Mouse (Mus musculus): Measurements from ENCODE around the gene Usp19. TPM values are rescaled to one million over a fixed set of nuclear protein-coding genes. Genes with fewer than 3 reads are reported as not detected.

Usp19 gene
- polyA plus RNA-seq, 1 experiment from 2014 or later: 99.0 TPM

GRCm38 (mm10) chr9:108540846-108541245, 50.4 kb downstream of the Usp19 start:
- H3K4me2 ChIP-seq (replicated peaks): no peak overlapping the region
- H3K9ac ChIP-seq: no peak overlapping the region
- H3K9me3 ChIP-seq: no peaks in the 10 kb centered on the region
- ATAC-seq (ENCODE audit: insufficient number of reproducible peaks, insufficient read depth, low FRiP score, low TSS enrichment): no peak
- no peaks in the 10 kb centered on the region for H3K27me3 ChIP-seq
- peaks cover 88% of the 10 kb centered on the region for H3K36me3 ChIP-seq
- H3K4me3 ChIP-seq: no peak overlapping the region
- H3K27ac ChIP-seq: no peak overlapping the region
- H3K4me1 ChIP-seq: no peaks in the 10 kb centered on the region

- Histone ChIP-seq H3K9me3 (no peaks in the 10 kb centered on the region), H3K4me1 (no peaks in the 10 kb centered on the region), H3K27ac (no peak overlapping the region), H3K36me3 (peaks cover 85% of the 10 kb centered on the region), H3K27me3 (no peaks in the 10 kb centered on the region), H3K9ac (no peak overlapping the region), H3K4me3 (no peak overlapping the region), H3K4me2 (replicated peaks) (no peak overlapping the region)
- WGBS: 94% methylated on average over 3 of the region's 3 CpGs
- ATAC-seq (ENCODE audit: insufficient number of reproducible peaks, insufficient read depth, low FRiP score, low TSS enrichment): no peak
These were observed 55.6 kb downstream of the Usp19 start for GRCm38 (mm10) chr9:108545986-108546385.

GRCm38 (mm10) chr9:108546875-108547274, 56.5 kb downstream of the Usp19 start:
- H3K36me3 ChIP-seq: peaks cover 80% of the 10 kb centered on the region
- WGBS: 81% methylated on average over 1 of the region's 1 CpGs
- H3K4me2 ChIP-seq (replicated peaks): no peak overlapping the region

More at GRCm38 (mm10) chr9:108546875-108547274, 56.5 kb downstream of the Usp19 start:
- Histone ChIP-seq H3K4me3 (no peak overlapping the region), H3K27me3 (no peaks in the 10 kb centered on the region), H3K9ac (no peak overlapping the region), H3K4me1 (no peaks in the 10 kb centered on the region), H3K27ac (no peak overlapping the region), H3K9me3 (no peaks in the 10 kb centered on the region)
- no peak for ATAC-seq (ENCODE audit: insufficient number of reproducible peaks, insufficient read depth, low FRiP score, low TSS enrichment)

Other genes with a start within 250 kb of the Usp19 start
- 52.4 and 53.7 TPM in 2 replicates for gene Dag1, start 226.6 kb upstream of the Usp19 start, polyA plus RNA-seq (2016; fragmentation: Nextera tagmentation; extraction: Ambion mirVana)
- 53.0 and 54.9 TPM in 2 replicates for gene Nicn1, start 200.2 kb upstream of the Usp19 start, polyA plus RNA-seq (2016; fragmentation: Nextera tagmentation; extraction: Ambion mirVana)
- gene Amt, start 193.7 kb upstream of the Usp19 start, polyA plus RNA-seq (2016; fragmentation: Nextera tagmentation; extraction: Ambion mirVana): 17.4 and 17.5 TPM in 2 replicates
- 380 and 391 TPM in 2 replicates for gene Rhoa, start 184.5 kb upstream of the Usp19 start, polyA plus RNA-seq (2016; fragmentation: Nextera tagmentation; extraction: Ambion mirVana)
- gene Tcta, start 184.4 kb upstream of the Usp19 start, polyA plus RNA-seq (2016; fragmentation: Nextera tagmentation; extraction: Ambion mirVana): 28.1 and 28.7 TPM in 2 replicates
- gene Gpx1, start 151.7 kb upstream of the Usp19 start, polyA plus RNA-seq (2016; fragmentation: Nextera tagmentation; extraction: Ambion mirVana): 798 and 814 TPM in 2 replicates
- gene Usp4, start 142.7 kb upstream of the Usp19 start, polyA plus RNA-seq (2016; fragmentation: Nextera tagmentation; extraction: Ambion mirVana): 122 and 124 TPM in 2 replicates
- gene 1700102P08Rik, start 97.8 kb upstream of the Usp19 start, polyA plus RNA-seq (2016; fragmentation: Nextera tagmentation; extraction: Ambion mirVana): 0.27 and 0.97 TPM in 2 replicates
- 1.4 and 2.0 TPM in 2 replicates for gene Ccdc36, start 62.1 kb upstream of the Usp19 start, polyA plus RNA-seq (2016; fragmentation: Nextera tagmentation; extraction: Ambion mirVana)
- not detected in 2 replicates for gene BC048562, start 54.1 kb upstream of the Usp19 start, polyA plus RNA-seq (2016; fragmentation: Nextera tagmentation; extraction: Ambion mirVana)
- gene Ccdc71, start 30.1 kb upstream of the Usp19 start, polyA plus RNA-seq (2016; fragmentation: Nextera tagmentation; extraction: Ambion mirVana): 53.1 and 58.3 TPM in 2 replicates
- gene Klhdc8b, start 29.0 kb upstream of the Usp19 start, polyA plus RNA-seq (2016; fragmentation: Nextera tagmentation; extraction: Ambion mirVana): 44.5 and 46.0 TPM in 2 replicates
- 51.3 and 58.5 TPM in 2 replicates for gene Lamb2, start 10.9 kb upstream of the Usp19 start, polyA plus RNA-seq (2016; fragmentation: Nextera tagmentation; extraction: Ambion mirVana)
- gene Qars, start 17.1 kb downstream of the Usp19 start, polyA plus RNA-seq (2016; fragmentation: Nextera tagmentation; extraction: Ambion mirVana): 110 and 115 TPM in 2 replicates
- 160 TPM in 2 replicates for gene Qrich1, start 26.2 kb downstream of the Usp19 start, polyA plus RNA-seq (2016; fragmentation: Nextera tagmentation; extraction: Ambion mirVana)
- 207 and 209 TPM in 2 replicates for gene Impdh2, start 69.7 kb downstream of the Usp19 start, polyA plus RNA-seq (2016; fragmentation: Nextera tagmentation; extraction: Ambion mirVana)
- 49.9 and 59.2 TPM in 2 replicates for gene Ndufaf3, start 76.8 kb downstream of the Usp19 start, polyA plus RNA-seq (2016; fragmentation: Nextera tagmentation; extraction: Ambion mirVana)
- 199 and 207 TPM in 2 replicates for gene Dalrd3, start 79.3 kb downstream of the Usp19 start, polyA plus RNA-seq (2016; fragmentation: Nextera tagmentation; extraction: Ambion mirVana)
- 215 and 220 TPM in 2 replicates for gene Wdr6, start 88.1 kb downstream of the Usp19 start, polyA plus RNA-seq (2016; fragmentation: Nextera tagmentation; extraction: Ambion mirVana)
- gene P4htm, start 107.1 kb downstream of the Usp19 start, polyA plus RNA-seq (2016; fragmentation: Nextera tagmentation; extraction: Ambion mirVana): 10.4 and 11.6 TPM in 2 replicates
- 58.1 and 60.1 TPM in 2 replicates for gene Arih2, start 158.8 kb downstream of the Usp19 start, polyA plus RNA-seq (2016; fragmentation: Nextera tagmentation; extraction: Ambion mirVana)
- 43.1 and 45.7 TPM in 2 replicates for gene Slc25a20, start 171.5 kb downstream of the Usp19 start, polyA plus RNA-seq (2016; fragmentation: Nextera tagmentation; extraction: Ambion mirVana)
- gene Prkar2a, start 198.7 kb downstream of the Usp19 start, polyA plus RNA-seq (2016; fragmentation: Nextera tagmentation; extraction: Ambion mirVana): 39.4 and 40.0 TPM in 2 replicates